Mouse (Mus musculus) brain, embryonic 14.5 days (tissue): ENCODE data around the gene Rasl10a.

Experiments
- CTCF ChIP-seq: fragments of 200-500 bp; IDR thresholded peaks from 2 replicates; pipeline ENCODE4 v1.5.1; 2012; ENCODE audit warnings: inconsistent platforms, mild to moderate bottlenecking, moderate library complexity, borderline replicate concordance; ENCODE audit not compliant: insufficient read depth, insufficient read length; ENCODE audit errors: extremely low read depth
- POLR2A ChIP-seq: fragments of 200-500 bp; IDR thresholded peaks from 2 replicates; pipeline ENCODE4 v1.6.1; 2012; ENCODE audit warnings: mild to moderate bottlenecking, inconsistent platforms, borderline replicate concordance; ENCODE audit not compliant: poor library complexity, insufficient read depth, insufficient read length, severe bottlenecking; ENCODE audit errors: extremely low read depth

DNA sequence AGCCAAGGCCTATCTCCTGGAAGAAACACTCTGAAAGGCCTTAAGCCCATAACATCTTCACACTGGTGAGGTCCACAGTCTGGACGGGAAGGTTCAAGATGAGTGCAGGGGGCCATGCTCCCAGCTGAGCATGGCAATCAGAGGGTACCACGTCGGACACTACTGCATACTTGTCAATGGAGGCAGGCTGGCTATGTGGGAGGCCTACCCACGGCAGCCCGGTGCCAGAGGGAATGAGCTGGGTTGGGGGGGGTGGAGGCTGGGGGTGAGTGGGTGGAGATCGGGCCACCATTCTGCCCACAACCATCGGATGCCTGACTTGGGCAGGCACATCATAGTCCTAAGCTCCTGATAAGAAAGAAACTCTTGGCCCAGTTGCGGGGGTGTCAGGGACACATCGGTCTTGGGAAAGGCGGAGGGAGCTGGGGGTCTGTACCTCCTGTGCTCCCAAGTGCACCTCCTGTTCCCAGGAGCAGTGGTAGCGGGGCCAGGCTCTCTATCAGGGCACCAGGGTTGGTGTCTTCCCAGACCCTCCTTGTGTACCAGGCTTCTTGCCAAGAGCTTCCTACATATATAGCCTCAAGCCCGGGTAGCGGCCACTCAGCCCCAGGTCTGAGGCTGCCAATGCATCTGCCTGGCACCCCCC, 5.1 kb downstream of the Rasl10a start:
- TF ChIP-seq CTCF (no peak), POLR2A (no peak)
